Mouse (Mus musculus) neural tube, embryonic 15.5 days (tissue): ENCODE measurements at regions not wholly inside any gene's neighbourhood (a gene's known extent, or its start where the extent isn't known, plus 50 kb on each side); places are given as distances from the start of the nearest gene placed in this dataset.
"Not testable (repeated sequence)": the region's sequence is repeated elsewhere in the genome, so short reads cannot be mapped to it uniquely, and the experiment has no call there.

ENCODE experiments used
- ATAC-seq: fragments of 200-750 bp; cut with Nextera tagmentation; 2 replicates; pipeline ENCODE4 v1.8.0; 2017; ENCODE audit warnings: mild to moderate bottlenecking, moderate TSS enrichment, moderate library complexity; ENCODE audit not compliant: low FRiP score
- H3K27ac ChIP-seq: fragments of 300-500 bp; sonication (generic); replicated peaks from 2 replicates; pipeline ENCODE4 v1.5.1; 2015; ENCODE audit warnings: mild to moderate bottlenecking, inconsistent platforms
- H3K27me3 ChIP-seq: fragments of 300-500 bp; sonication (generic); replicated peaks from 2 replicates; pipeline ENCODE4 v1.6.1; 2015; ENCODE audit warnings: inconsistent platforms
- H3K36me3 ChIP-seq: fragments of 300-500 bp; sonication (generic); 2 replicates; pipeline ENCODE4 v1.6.1; 2015; ENCODE audit warnings: inconsistent platforms
- H3K4me1 ChIP-seq: fragments of 300-500 bp; sonication (generic); 2 replicates; pipeline ENCODE4 v1.6.1; 2015; ENCODE audit warnings: inconsistent platforms
- H3K4me2 ChIP-seq: fragments of 300-500 bp; sonication (generic); 2 replicates; pipeline ENCODE4 v1.6.1; 2015; ENCODE audit warnings: inconsistent platforms, mild to moderate bottlenecking, moderate library complexity
- H3K4me3 ChIP-seq: fragments of 300-500 bp; sonication (generic); replicated peaks from 2 replicates; pipeline ENCODE4 v1.5.1; 2015; ENCODE audit warnings: mild to moderate bottlenecking, inconsistent platforms
- H3K9ac ChIP-seq: fragments of 300-500 bp; sonication (generic); replicated peaks from 2 replicates; pipeline ENCODE4 v1.6.1; 2015; ENCODE audit warnings: mild to moderate bottlenecking, inconsistent platforms
- H3K9me3 ChIP-seq: fragments of 300-500 bp; sonication (generic); replicated peaks from 2 replicates; pipeline ENCODE4 v1.6.1; 2016; ENCODE audit warnings: inconsistent platforms
- WGBS: fragments of 180-500 bp; shearing (Covaris S2); methylation state at CpG from one replicate; pipeline ENCODE4 v1.1.7; 2015; ENCODE audit warnings: mixed read lengths; 5-methylcytosine and 5-hydroxymethylcytosine counted together

- Histone ChIP-seq H3K27me3 (no peaks in the 10 kb centered on the region), H3K9ac (no peak overlapping the region), H3K9me3 (no peaks in the 10 kb centered on the region), H3K4me1 (no peaks in the 10 kb centered on the region), H3K4me2 (no peak overlapping the region), H3K4me3 (no peak overlapping the region), H3K27ac (no peak overlapping the region), H3K36me3 (no peaks in the 10 kb centered on the region)
- WGBS = 80% methylated on average over 9 of the region's 9 CpGs
- ATAC-seq = no peak
These were observed 179.9 kb downstream of the Cdca7 start for GRCm38 (mm10) chr2:72655864-72656263.

DNA sequence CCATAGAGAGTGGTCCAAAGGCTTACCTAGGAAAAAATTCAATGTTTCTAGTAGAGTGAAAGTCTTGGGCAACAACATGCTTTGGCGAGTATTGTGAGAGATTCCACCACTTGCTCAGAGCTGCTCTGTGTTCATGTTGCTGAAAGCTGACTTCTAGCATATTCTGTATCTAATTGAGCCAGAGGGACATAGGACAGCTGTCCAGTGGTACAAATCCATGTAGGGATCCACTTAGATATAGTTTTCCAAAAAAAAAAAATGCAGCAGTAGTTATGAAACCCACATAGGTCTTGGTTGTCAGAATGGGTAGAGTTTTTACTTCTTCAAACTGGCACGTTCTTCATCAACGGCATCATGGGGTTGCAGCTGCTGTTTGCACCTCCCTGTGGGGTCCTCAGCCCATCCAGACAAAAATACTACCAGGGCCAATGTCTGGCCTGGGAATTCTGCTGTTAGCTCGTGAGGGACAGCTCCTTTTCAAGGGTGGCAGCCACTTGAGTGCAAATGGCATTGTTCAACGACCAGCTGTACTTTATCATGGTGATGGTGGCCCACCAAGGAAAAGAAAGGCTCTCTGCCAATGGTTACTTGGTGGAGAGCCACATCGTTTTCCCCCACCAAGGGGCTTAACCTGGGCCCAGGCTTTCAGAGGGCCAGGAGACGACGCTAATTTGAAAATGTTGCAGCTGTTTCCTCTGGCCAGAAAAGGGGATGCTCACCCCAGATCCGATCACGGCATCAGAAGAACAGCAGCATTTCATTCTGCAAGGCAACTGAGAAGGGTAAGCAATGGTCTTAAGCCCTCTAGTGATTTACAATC, 181.4 kb downstream of the Cdca7 start:
- 65% methylated on average over 10 of the region's 10 CpGs for WGBS
- Histone ChIP-seq H3K27ac (no peak overlapping the region), H3K36me3 (no peaks in the 10 kb centered on the region), H3K9me3 (no peaks in the 10 kb centered on the region), H3K9ac (no peak overlapping the region), H3K4me1 (no peaks in the 10 kb centered on the region), H3K4me2 (no peak overlapping the region), H3K4me3 (no peak overlapping the region), H3K27me3 (no peaks in the 10 kb centered on the region)
- ATAC-seq = no peak

GRCm38 (mm10) chr2:72662396-72662795, 186.4 kb downstream of the Cdca7 start:
- no peaks in the 10 kb centered on the region for H3K36me3 ChIP-seq
- no peaks in the 10 kb centered on the region for H3K4me1 ChIP-seq
- H3K9me3 ChIP-seq = no peaks in the 10 kb centered on the region
- no peak overlapping the region for H3K4me3 ChIP-seq
- H3K27ac ChIP-seq = no peak overlapping the region
- 88% methylated on average over 7 of the region's 7 CpGs for WGBS
- no peak for ATAC-seq
- no peaks in the 10 kb centered on the region for H3K27me3 ChIP-seq
- no peak overlapping the region for H3K9ac ChIP-seq
- no peak overlapping the region for H3K4me2 ChIP-seq

DNA sequence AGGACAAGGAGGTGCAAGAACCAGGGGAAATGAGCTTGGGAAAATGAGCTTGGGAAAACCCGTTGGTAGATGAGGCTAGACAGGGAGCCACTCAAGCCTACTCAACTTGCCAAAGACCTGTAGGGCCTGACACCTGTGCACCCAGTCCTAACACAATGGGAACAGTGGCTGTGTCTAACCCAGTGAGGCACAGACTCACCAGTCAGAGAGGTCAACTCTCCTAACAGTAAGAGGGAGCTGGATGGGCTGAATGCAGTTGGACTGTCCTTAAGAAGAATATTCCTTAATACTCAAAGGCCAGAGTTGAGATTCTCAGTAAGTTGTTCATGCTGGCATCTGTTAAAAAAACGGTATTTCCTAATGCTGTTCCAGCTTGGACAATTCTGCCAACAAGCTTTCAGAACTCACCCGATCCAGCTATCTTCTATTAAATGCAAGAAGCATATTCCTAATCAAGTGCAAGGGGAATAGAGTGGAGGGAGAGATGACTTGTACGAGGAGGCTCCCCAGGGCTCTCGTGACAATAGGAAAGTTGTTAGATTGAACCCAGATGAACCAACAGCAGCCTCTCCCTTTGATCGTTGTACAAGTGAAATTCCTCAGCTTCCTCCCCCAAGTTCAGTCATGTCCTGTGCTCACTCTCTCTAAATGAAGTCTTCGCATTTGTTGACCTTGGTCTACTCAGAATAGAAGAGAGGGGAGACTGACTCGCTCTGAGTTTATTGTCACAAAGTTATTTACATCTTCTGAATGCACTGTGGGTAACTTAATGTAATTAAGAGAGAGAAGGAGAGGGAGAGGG, 187.2 kb downstream of the Cdca7 start:
- no peak overlapping the region for H3K4me2 ChIP-seq
- H3K4me3 ChIP-seq = no peak overlapping the region
- H3K27ac ChIP-seq = no peak overlapping the region
- 71% methylated on average over 8 of the region's 8 CpGs for WGBS
- no peaks in the 10 kb centered on the region for H3K9me3 ChIP-seq
- no peak for ATAC-seq
- no peaks in the 10 kb centered on the region for H3K27me3 ChIP-seq
- H3K9ac ChIP-seq = no peak overlapping the region
- H3K36me3 ChIP-seq = no peaks in the 10 kb centered on the region
- no peaks in the 10 kb centered on the region for H3K4me1 ChIP-seq

DNA sequence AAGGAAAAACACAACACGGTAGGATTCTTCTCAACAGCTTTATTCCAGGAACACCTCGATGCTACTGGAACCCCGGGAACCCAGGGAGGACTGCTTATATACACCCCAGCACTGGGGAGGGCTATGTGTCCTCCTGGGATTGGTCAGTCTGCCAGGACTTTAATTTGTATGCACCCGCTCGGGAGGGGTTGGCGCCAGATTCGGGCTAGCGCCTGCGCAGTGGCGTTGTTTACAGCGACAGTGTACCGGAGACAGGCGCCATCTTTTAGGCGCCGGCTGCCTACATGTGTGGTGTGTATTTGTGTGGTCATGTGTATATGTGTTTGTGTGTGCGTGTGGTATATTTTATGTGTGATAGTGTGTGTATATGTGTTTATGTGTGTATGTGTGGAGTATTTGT, 191.4 kb downstream of the Cdca7 start:
- WGBS = 96% methylated on average over 16 of the region's 16 CpGs
- ATAC-seq = not testable (repeated sequence)

DNA sequence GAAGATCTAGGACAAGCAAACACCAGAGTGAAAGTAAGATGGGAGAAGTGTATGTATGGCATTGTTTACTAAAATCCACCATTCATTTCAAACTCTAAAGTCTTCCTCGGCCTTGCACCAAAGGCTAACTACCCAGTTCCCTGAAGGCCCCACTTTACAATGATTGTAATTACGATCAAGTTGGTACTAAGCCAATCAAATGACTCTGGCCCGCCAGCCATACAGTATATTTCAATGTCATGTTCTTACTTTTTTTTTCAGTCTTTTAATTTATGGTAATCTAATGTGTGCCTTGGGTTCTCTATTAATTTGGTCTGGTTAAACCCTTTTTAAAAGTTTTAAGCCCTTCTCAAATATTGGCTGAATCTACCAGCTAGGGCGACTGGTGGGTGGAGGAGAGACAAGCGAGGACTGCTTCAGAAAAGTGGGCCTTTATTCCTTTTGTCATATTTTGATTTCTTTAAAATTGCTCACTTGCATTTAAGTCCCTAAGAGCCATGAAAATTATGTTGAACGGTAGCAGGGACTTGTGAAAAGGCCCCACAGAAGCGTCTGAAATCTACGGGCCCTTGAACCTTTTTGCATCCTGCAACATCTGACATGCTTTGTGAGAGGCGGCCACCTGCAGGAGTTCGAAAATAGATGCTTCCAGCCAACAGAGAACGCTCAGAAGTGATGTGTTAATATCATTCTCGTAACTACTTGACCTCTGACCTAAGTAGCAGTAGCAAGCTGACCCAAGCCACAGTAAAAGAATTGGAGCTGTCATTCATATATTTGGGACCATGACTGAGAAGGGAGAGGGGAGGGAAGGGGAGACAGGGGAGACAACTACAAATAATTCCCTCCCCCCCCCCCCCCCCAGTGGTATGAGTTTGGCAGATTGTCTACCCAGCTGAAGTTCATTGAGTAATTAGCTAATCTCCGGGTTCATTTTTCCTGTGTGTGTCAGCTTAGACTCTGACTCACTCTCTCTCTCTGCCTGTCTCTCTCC, 197.2 kb downstream of the Cdca7 start:
- no peak overlapping the region for H3K4me3 ChIP-seq
- no peaks in the 10 kb centered on the region for H3K36me3 ChIP-seq
- no peaks in the 10 kb centered on the region; the same call in 1 of the 2 replicates for H3K27me3 ChIP-seq
- no peaks in the 10 kb centered on the region for H3K9me3 ChIP-seq
- peaks cover 4% of the 10 kb centered on the region; the same call in 1 of the 2 replicates for H3K4me1 ChIP-seq
- no peak for ATAC-seq
- H3K27ac ChIP-seq = no peak overlapping the region
- WGBS = 26% methylated on average over 13 of the region's 13 CpGs
- H3K4me2 ChIP-seq = no peak overlapping the region
- no peak overlapping the region for H3K9ac ChIP-seq

More for the DNA sequence above, 191.4 kb downstream of the Cdca7 start:
- not testable (repeated sequence) for H3K27me3 ChIP-seq, H3K4me3 ChIP-seq, H3K9me3 ChIP-seq, H3K4me1 ChIP-seq, H3K4me2 ChIP-seq, H3K27ac ChIP-seq, H3K36me3 ChIP-seq, H3K9ac ChIP-seq

GRCm38 (mm10) chr2:72674229-72674628, 198.3 kb downstream of the Cdca7 start:
- Histone ChIP-seq H3K36me3 (no peaks in the 10 kb centered on the region), H3K4me3 (no peak overlapping the region), H3K27me3 (no peaks in the 10 kb centered on the region; the same call in 1 of the 2 replicates), H3K4me1 (peaks cover 4% of the 10 kb centered on the region; the same call in 1 of the 2 replicates), H3K9ac (no peak overlapping the region), H3K9me3 (no peaks in the 10 kb centered on the region), H3K27ac (no peak overlapping the region), H3K4me2 (peak overlapping the region; percentile 22; the same call in 1 of the 2 replicates)
- ATAC-seq = no peak
- WGBS = 8% methylated on average over 4 of the region's 4 CpGs

DNA sequence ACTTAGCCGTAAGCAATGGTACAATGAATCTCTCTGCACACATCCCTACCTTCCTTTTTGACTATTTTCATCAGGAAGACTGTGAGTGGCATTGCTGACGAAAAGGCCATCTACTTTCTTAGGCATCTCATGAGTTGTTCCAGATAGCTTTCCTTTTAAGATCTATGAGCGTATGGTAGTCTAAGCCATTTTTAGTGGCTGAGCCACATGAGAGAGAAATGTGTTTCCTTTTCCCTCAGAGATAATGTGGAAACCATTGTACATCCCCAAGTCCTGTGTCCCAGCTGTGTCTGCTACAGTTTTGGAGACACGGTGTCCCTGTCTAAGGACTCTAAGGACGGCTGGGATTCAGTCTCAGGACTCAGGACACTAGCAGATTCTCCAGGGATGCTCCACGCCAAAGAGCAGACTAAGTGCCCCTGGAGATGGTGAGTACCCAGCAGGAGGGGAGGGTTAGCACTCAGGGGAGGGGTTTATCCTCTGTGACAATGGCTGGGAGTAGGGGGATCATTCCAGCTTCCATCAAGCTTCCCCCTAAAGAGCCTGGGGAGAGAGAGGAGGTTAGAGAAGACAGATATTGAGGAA, 199.0 kb downstream of the Cdca7 start:
- H3K27ac ChIP-seq = no peak overlapping the region
- H3K4me1 ChIP-seq = peaks cover 4% of the 10 kb centered on the region; the same call in 1 of the 2 replicates
- ATAC-seq = no peak
- H3K27me3 ChIP-seq = no peaks in the 10 kb centered on the region; the same call in 1 of the 2 replicates
- H3K4me2 ChIP-seq = no peak overlapping the region
- WGBS = 65% methylated on average over 6 of the region's 6 CpGs
- no peak overlapping the region for H3K4me3 ChIP-seq
- H3K9ac ChIP-seq = no peak overlapping the region
- H3K36me3 ChIP-seq = no peaks in the 10 kb centered on the region
- H3K9me3 ChIP-seq = no peaks in the 10 kb centered on the region

- Histone ChIP-seq H3K36me3 (no peaks in the 10 kb centered on the region), H3K27ac (no peak overlapping the region), H3K9me3 (no peaks in the 10 kb centered on the region), H3K4me3 (no peak overlapping the region), H3K27me3 (no peaks in the 10 kb centered on the region; the same call in 1 of the 2 replicates), H3K9ac (no peak overlapping the region), H3K4me2 (no peak overlapping the region), H3K4me1 (peaks cover 4% of the 10 kb centered on the region; the same call in 1 of the 2 replicates)
- WGBS = 90% methylated on average over 8 of the region's 8 CpGs
- ATAC-seq = no peak
These were observed 201.8 kb downstream of the Cdca7 start for GRCm38 (mm10) chr2:72677731-72678130.

- Histone ChIP-seq H3K4me3 (no peak overlapping the region), H3K9me3 (peaks cover 17% of the 10 kb centered on the region), H3K27me3 (0 out of 2 replicates have a peak, but pooled peaks cover 3% of the 10 kb centered on the region), H3K9ac (no peak overlapping the region), H3K27ac (no peak overlapping the region), H3K4me2 (no peak overlapping the region), H3K4me1 (no peaks in the 10 kb centered on the region), H3K36me3 (no peaks in the 10 kb centered on the region)
- 77% methylated on average over 4 of the region's 4 CpGs for WGBS
- no peak for ATAC-seq
These were observed 212.1 kb downstream of the Cdca7 start for GRCm38 (mm10) chr2:72688031-72688430.

GRCm38 (mm10) chr2:72701081-72701480, 225.1 kb downstream of the Cdca7 start:
- no peak overlapping the region for H3K4me2 ChIP-seq
- H3K27ac ChIP-seq = no peak overlapping the region
- ATAC-seq = no peak
- WGBS = 45% methylated on average over 1 of the region's 1 CpGs
- no peak overlapping the region for H3K9ac ChIP-seq
- H3K4me1 ChIP-seq = no peaks in the 10 kb centered on the region
- H3K4me3 ChIP-seq = no peak overlapping the region
- peaks cover 42% of the 10 kb centered on the region for H3K27me3 ChIP-seq
- H3K9me3 ChIP-seq = no peaks in the 10 kb centered on the region
- H3K36me3 ChIP-seq = no peaks in the 10 kb centered on the region
